Mouse (Mus musculus): Measurements from ENCODE around the gene Apod.
"Not testable (repeated sequence)": the region's sequence is repeated elsewhere in the genome, so short reads cannot be mapped to it uniquely, and the experiment has no call there.

GRCm38 (mm10) chr16:31330970-31331369 lies 16.4 kb upstream of the Apod start:
- TF ChIP-seq CTCF (IDR thresholded peaks at IDR 0.05; ENCODE audit: control insufficient read depth, insufficient read depth, low read length); POLR2A (IDR thresholded peaks at IDR 0.05; ENCODE audit: borderline replicate concordance, control insufficient read depth, low read depth, low read length): not testable (repeated sequence)

All from bone marrow, adult 2 months (tissue).